Mouse (Mus musculus) brown adipose tissue, adult 24 weeks (tissue): ENCODE measurements around the gene Sbk2. TPM values are rescaled to one million over a fixed set of nuclear protein-coding genes. Genes with fewer than 3 reads are reported as not detected.

Experiments used
- H3K27ac ChIP-seq: fragments of 200-500 bp; replicated peaks from 2 replicates; pipeline ENCODE4 v1.5.1; 2012; ENCODE audit warnings: low read depth, mild to moderate bottlenecking, low read length
- H3K4me1 ChIP-seq: fragments of 200-500 bp; 2 replicates; pipeline ENCODE4 v1.6.1; 2012; ENCODE audit warnings: low read length, mixed read lengths; ENCODE audit not compliant: control insufficient read depth, insufficient read depth, insufficient read length
- H3K4me3 ChIP-seq: fragments of 200-500 bp; 2 replicates; pipeline ENCODE4 v1.5.1; 2012; ENCODE audit warnings: low read depth, mild to moderate bottlenecking, low read length, moderate library complexity; ENCODE audit not compliant: insufficient read depth
- polyA plus RNA-seq: library from polyadenylated mRNA; stranded (reverse); fragments of >200 nt; gene quantifications from 2 replicates; pipeline ENCODE4 v1.2.4, GENCODE M21; 2012; ENCODE audit not compliant: missing spikeins, insufficient read depth, insufficient read length

Gene Sbk2
- polyA plus RNA-seq, 1 experiment = 5.4 TPM

DNA sequence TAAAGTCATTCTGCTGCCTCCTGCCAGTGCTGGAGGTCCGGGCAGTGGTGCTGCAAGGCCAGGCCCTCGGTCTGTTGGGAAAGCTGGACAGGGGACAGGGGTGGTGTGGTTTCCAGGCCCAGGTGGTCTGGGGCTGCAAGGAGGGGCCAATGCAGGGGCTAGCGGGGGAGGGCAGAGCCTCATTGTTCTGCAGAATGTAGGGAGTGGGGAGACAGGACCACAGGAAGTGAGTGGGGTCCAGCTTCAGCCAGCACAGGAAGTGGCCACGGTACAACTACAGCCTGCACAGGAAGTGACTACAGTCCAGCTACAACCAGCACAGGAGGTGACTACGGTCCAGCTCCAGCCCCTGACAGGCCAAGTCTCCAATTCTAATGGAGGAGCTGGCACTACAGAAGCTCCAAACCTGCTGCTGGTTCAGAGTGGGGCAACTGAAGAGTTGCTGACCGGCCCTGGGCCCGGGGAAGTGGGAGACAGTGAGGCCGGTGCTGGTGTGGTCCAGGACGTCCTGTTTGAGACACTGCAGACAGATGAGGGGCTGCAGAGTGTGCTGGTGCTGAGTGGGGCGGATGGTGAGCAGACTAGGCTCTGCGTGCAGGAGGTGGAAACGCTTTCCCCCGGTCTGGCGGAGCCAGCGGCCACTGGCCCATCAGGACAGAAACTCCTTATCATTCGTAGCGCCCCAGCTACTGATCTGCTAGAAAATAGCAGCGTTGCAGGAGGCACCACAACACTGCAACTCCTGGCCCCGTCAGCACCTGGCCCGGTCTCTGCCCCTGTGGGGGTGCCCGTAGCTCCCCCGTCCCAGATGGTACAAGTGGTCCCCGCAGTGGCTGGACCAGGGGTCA, 43.0 kb downstream of the Sbk2 start:
- Histone ChIP-seq H3K27ac (no peak overlapping the region), H3K4me1 (peaks cover 19% of the 10 kb centered on the region)

DNA sequence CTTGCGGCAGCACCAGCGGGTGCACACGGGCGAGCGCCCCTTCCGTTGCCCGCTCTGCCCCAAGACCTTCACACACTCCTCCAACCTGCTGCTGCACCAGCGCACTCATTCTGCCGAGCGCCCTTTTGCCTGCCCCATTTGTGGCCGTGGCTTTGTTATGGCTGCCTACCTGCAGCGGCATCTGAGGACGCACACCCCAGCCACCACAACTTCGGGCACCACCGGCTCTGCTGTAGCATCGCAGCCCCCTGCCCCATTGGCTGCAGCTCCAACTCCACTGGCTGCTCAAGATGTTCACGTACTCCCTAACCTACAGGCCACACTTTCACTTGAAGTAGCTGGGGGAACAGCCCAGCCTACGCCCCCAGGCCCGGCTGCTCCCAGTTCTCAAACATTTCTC, 43.7 kb downstream of the Sbk2 start:
- Histone ChIP-seq H3K4me3 (no peak overlapping the region), H3K27ac (no peak overlapping the region), H3K4me1 (peaks cover 22% of the 10 kb centered on the region)

More for the DNA sequence above, 43.0 kb downstream of the Sbk2 start:
- no peak overlapping the region for H3K4me3 ChIP-seq

- H3K4me1 ChIP-seq = peaks cover 22% of the 10 kb centered on the region
- H3K4me3 ChIP-seq = no peak overlapping the region
- H3K27ac ChIP-seq = no peak overlapping the region
Observed at GRCm38 (mm10) chr7:4919971-4920370, 44.2 kb downstream of the Sbk2 start.

- peaks cover 19% of the 10 kb centered on the region for H3K4me1 ChIP-seq
- no peak overlapping the region for H3K27ac ChIP-seq
- no peak overlapping the region for H3K4me3 ChIP-seq
Observed at GRCm38 (mm10) chr7:4919096-4919495, 45.1 kb downstream of the Sbk2 start.

DNA sequence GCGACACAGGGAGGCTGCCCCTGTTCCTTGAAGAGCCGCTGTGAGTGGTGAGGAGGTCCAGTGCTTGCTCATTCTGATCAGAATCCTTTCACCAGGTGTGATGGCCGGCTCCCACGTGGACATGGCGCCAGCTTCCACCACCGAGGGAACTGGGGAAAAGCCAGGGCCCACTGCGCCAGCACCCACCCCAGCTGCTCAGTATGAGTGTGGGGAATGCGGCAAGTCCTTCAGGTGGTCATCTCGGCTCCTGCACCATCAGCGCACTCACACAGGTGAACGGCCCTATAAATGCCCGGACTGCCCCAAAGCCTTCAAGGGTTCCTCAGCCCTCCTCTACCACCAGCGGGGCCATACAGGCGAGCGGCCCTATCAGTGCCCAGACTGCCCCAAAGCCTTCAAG, 45.5 kb downstream of the Sbk2 start:
- Histone ChIP-seq H3K4me3 (no peak overlapping the region), H3K27ac (no peak overlapping the region), H3K4me1 (peaks cover 16% of the 10 kb centered on the region)

GRCm38 (mm10) chr7:4917494-4917893, 46.7 kb downstream of the Sbk2 start:
- H3K27ac ChIP-seq = no peak overlapping the region
- no peak overlapping the region for H3K4me3 ChIP-seq
- peaks cover 13% of the 10 kb centered on the region for H3K4me1 ChIP-seq

- Histone ChIP-seq H3K27ac (peak overlapping the region; percentile 40), H3K4me1 (peaks cover 10% of the 10 kb centered on the region; the same call in 1 of the 2 replicates), H3K4me3 (peak overlapping the region; percentile 80)
Observed at GRCm38 (mm10) chr7:4915669-4916416, 48.4 kb downstream of the Sbk2 start.

DNA sequence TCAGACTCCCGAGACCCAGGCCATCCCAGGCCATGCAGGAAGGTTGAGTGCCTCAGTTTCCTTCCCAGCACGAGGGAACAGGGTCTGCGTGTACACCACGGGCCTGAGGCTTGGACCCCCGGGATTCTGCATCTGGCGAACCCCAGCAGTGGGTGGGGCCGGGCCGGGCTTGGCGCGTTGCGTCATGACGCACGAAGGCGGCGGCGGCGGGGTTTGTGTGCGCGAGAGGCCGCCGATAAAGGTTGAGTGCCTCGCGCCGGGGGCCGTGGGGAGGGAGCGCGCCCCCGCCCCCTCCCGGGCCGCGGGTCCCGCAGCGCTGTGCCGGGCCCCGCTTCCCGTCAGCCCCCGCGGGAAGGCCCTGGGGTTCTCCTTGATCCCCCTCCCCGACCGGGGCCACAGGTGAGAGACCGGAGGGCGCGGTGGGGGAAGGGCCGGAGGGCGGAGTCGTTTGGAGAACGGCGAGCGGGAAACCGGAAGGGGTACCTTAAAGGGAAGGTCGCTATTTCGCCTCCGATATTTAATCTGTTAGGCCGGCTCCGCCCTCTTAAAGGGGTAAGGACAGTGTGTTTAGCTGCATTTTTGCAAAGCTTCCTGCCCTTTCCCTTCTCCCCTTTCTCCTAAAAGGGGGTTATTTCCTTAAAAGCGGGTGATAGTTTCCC, 49.1 kb downstream of the Sbk2 start, which contains the start of gene Zfp628:
Zfp628 (plus strand) TSS at position 211 of the 659 bp plus-strand sequence.
- Histone ChIP-seq H3K4me1 (peaks cover 10% of the 10 kb centered on the region; the same call in 1 of the 2 replicates), H3K4me3 (peak within 1 kb of the TSS; percentile 80), H3K27ac (peak within 1 kb of the TSS; percentile 86)

DNA sequence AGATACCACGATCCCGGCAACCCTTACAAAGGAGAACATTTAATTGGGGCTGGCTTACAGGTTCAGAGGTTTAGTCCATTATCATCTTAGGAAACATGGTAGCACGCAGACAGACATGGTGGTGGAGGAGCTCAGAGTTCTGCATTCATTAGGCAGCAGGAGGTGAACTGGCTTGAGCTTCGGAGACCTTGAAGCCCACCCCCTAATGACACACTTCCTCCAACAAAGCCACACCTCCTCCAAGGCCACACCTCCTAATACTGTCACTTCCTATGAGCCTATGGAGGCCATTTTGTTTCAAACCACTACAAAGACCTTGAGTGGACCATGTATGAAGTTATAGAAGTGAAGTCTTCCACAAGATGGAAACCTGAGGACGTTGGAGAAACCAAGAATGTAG, 52.0 kb downstream of the Sbk2 start:
- H3K4me1 ChIP-seq = peaks cover 10% of the 10 kb centered on the region; the same call in 1 of the 2 replicates
- no peak overlapping the region for H3K27ac ChIP-seq
- H3K4me3 ChIP-seq = no peak overlapping the region

- Histone ChIP-seq H3K4me1 (peaks cover 10% of the 10 kb centered on the region; the same call in 1 of the 2 replicates), H3K27ac (no peak overlapping the region), H3K4me3 (no peak overlapping the region)
Observed at GRCm38 (mm10) chr7:4911561-4911960, 52.6 kb downstream of the Sbk2 start.

DNA sequence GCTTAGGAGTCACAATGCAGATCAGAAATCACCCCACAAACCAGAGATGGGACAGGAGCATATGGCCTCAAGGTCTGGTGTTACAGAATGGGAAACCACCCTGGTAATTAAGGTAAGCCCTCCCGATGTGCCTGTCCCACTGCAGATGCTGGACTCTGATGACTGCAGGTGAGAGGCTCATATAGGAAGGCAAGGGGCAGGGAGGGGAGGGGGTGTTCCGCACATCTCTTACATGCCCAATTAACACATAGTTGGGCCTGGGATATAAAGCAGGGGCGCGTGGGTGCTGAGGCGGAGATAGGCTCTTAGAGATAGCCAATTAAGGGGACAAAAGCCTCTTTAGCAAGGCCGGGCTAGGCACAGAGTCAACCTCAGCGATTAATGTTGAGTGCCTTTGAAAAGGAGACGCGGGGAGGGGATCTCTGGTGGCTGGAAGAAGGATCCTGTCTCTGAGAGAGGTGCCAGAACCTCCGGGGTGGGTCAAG, 57.7 kb downstream of the Sbk2 start, which contains the start of gene Gm36210:
Gm36210 (minus strand) TSS at position 51 of the 485 bp plus-strand sequence.
- Histone ChIP-seq H3K4me3 (no peak within 1 kb of the TSS), H3K27ac (no peak within 1 kb of the TSS), H3K4me1 (no peaks in the 10 kb centered on the region)

GRCm38 (mm10) chr7:4902404-4902803, 61.8 kb downstream of the Sbk2 start:
- Histone ChIP-seq H3K4me3 (no peak overlapping the region), H3K27ac (no peak overlapping the region), H3K4me1 (no peaks in the 10 kb centered on the region; the same call in 1 of the 2 replicates)

- no peak overlapping the region for H3K27ac ChIP-seq
- no peaks in the 10 kb centered on the region; the same call in 1 of the 2 replicates for H3K4me1 ChIP-seq
- no peak overlapping the region for H3K4me3 ChIP-seq
Observed at GRCm38 (mm10) chr7:4901171-4901570, 63.0 kb downstream of the Sbk2 start.

GRCm38 (mm10) chr7:4900523-4900851, 63.7 kb downstream of the Sbk2 start:
- Histone ChIP-seq H3K4me1 (no peaks in the 10 kb centered on the region; the same call in 1 of the 2 replicates), H3K4me3 (0 out of 2 replicates have a peak overlapping the region, but pooled peaks have one; percentile 14), H3K27ac (no peak overlapping the region)
